Mouse (Mus musculus) spleen, adult 2 months (tissue): ENCODE results near the gene Map4k4. TPM values are rescaled to one million over a fixed set of nuclear protein-coding genes. Genes with fewer than 3 reads are reported as not detected.

Experiments used
- DNase-seq, 2 experiments: peaks; one replicate each; pipeline versions ENCODE4 v3.0.0 to v3.0.0-alpha.2; 2012 to 2021; ENCODE audit warnings: low spot score in 2 of 2, low read depth in 1 of 2
- H3K27ac ChIP-seq: fragments of 200-500 bp; 2 replicates; pipeline ENCODE4 v1.5.1; 2012; ENCODE audit warnings: low read length, inconsistent platforms; ENCODE audit not compliant: insufficient read depth
- H3K27me3 ChIP-seq: fragments of 200-500 bp; 2 replicates; pipeline ENCODE4 v1.6.1; 2012; ENCODE audit warnings: mild to moderate bottlenecking, moderate library complexity, low read length, inconsistent platforms; ENCODE audit not compliant: control insufficient read depth, insufficient read depth
- H3K36me3 ChIP-seq: fragments of 200-500 bp; 2 replicates; pipeline ENCODE4 v1.6.1; 2012; ENCODE audit warnings: mild to moderate bottlenecking, low read length, inconsistent platforms; ENCODE audit not compliant: control insufficient read depth, insufficient read depth
- H3K4me1 ChIP-seq: fragments of 200-500 bp; 2 replicates; pipeline ENCODE4 v1.6.1; 2011; ENCODE audit warnings: inconsistent platforms; ENCODE audit not compliant: control insufficient read depth, insufficient read depth, insufficient read length
- H3K4me3 ChIP-seq: fragments of 200-500 bp; 2 replicates; pipeline ENCODE4 v1.5.1; 2011; ENCODE audit warnings: mild to moderate bottlenecking, inconsistent platforms; ENCODE audit not compliant: insufficient read depth, insufficient read length; ENCODE audit errors: extremely low read depth
- CTCF ChIP-seq: fragments of 200-500 bp; IDR thresholded peaks from 2 replicates; pipeline ENCODE4 v1.5.1; 2011; ENCODE audit warnings: mild to moderate bottlenecking, inconsistent platforms; ENCODE audit not compliant: insufficient read depth, insufficient read length, insufficient replicate concordance; ENCODE audit errors: extremely low read depth
- POLR2A ChIP-seq: fragments of 200-500 bp; IDR thresholded peaks from 2 replicates; pipeline ENCODE4 v1.6.1; 2011; ENCODE audit warnings: low read depth, low read length, inconsistent platforms
- WGBS: fragments of 180-500 bp; shearing (Covaris S2); methylation state at CpG from one replicate; pipeline ENCODE4 v1.1.7; 2018; 5-methylcytosine and 5-hydroxymethylcytosine counted together
- polyA plus RNA-seq: library from polyadenylated mRNA; depleted of rRNA; stranded (reverse); fragments of >200 nt; gene quantifications from 2 replicates; pipeline ENCODE4 v1.2.3, GENCODE M21; 2012

Map4k4 gene
- polyA plus RNA-seq, 1 experiment = 54.3 TPM

DNA sequence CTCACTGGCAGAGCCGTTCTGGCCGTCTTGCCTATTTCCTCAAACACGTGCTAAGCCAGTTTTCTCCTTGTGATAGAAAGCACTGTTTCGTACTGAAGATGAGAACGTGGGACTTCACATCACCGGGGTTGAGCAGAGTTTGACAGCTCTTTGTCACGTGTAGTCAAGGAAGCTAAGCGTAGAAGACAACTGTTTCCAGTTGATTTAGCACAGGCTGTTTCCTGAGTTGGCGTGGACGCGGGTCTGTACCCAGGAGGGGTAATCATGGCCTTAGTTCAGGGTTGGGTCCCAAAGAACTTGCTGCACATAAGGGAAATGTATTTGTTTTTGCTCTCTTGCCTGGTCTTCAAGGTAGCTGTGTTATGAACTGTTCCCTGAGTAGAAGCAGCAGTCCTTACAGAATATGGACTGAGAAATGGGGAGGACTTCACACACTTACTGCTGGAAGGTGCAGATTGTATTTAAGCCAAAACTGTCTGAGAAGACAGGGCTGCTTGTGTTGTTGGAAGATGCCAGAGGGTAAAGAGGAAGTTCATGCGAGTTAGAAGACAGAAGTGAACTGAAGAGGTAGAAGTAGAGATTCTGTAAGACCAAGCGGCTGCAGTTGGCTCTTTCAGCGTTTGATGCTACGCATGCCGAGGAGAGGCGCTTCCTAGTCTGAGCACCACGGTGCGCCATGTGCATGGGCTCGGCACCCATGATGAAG, 78.2 kb downstream of the Map4k4 start:
- H3K4me1 ChIP-seq = peaks cover 3% of the 10 kb centered on the region; the same call in 1 of the 2 replicates
- H3K4me3 ChIP-seq = no peak overlapping the region
- TF ChIP-seq CTCF (no peak), POLR2A (no peak)
- H3K36me3 ChIP-seq = peaks cover 21% of the 10 kb centered on the region
- H3K27ac ChIP-seq = peak overlapping the region; percentile 12; the same call in 1 of the 2 replicates
- no peaks in the 10 kb centered on the region for H3K27me3 ChIP-seq
- DNase-seq = peak in 1 of 2 experiments; percentile 13
- WGBS = 37% methylated on average over 20 of the region's 20 CpGs

DNA sequence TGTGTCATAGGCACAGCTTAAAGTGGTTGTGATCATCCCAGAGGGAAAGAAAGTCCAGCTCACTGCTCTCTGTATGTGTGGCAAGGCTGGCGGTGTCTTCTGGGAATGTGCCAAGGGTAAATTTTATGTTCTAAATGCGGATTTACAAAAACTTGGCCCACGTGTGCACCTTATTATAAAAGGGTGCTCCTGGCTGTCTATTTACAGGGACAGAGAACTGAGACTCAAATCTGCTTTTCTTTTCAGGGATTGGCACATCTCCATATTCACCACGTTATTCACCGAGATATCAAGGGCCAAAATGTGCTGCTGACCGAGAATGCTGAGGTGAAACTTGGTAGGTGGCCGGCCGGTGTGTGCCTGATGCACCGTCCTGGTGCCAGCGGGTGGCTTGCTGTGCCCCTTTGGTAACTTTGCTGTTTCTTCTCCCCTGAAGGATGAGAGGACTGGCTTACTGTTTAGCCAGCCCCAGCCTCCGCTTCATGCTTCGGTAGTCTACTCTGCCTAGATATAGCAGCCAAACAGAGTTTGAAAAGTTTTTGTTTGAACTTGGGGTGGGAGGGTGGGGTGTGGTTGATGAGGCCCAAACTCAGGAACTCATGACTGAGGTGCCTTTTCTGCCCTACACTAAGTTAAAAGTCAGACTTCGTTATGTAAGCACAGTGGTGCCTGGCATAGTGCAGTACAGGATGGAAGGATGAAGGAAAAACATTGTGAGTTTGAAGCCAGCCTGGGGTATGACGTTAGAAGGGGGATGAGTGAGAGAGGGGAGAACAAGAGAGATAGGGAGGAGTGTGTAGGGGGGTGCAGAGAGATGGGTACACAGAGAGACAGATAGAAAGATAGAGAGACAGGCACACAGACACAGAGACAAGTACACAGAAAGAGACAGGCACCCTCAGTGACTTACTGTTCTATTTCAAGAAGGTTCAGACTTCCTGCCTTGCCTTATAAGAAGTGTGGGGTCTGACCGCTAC, 79.9 kb downstream of the Map4k4 start:
- no peak overlapping the region for H3K4me3 ChIP-seq
- TF ChIP-seq POLR2A (no peak), CTCF (no peak)
- peaks cover 19% of the 10 kb centered on the region for H3K36me3 ChIP-seq
- H3K27me3 ChIP-seq = no peaks in the 10 kb centered on the region
- 84% methylated on average over 15 of the region's 15 CpGs for WGBS
- DNase-seq = no peak
- peaks cover 3% of the 10 kb centered on the region; the same call in 1 of the 2 replicates for H3K4me1 ChIP-seq
- H3K27ac ChIP-seq = 0 out of 2 replicates have a peak overlapping the region, but pooled peaks have one; percentile 12

DNA sequence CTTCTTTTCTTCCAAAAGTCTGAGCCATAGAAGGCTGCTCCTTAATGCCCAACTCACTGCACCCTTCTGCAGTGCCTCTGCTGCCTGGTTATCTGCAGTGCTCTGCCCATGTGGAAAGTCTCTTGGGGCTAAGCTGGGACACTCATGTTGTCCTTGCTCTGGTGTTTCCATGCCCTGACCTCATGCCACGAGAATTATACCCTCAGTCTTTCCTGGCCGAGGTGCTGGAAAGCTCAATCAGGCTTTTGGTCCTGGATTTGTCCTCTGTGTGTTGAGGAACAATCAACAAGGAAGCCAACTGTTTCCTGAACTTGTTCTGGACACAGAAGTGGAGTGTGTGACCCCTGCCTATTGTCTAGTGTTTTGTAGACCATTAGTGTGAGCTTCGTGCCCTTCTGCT, 81.3 kb downstream of the Map4k4 start:
- H3K4me3 ChIP-seq = no peak overlapping the region
- no peak overlapping the region for H3K27ac ChIP-seq
- WGBS = 89% methylated on average over 3 of the region's 3 CpGs
- peaks cover 22% of the 10 kb centered on the region for H3K36me3 ChIP-seq
- H3K4me1 ChIP-seq = peaks cover 3% of the 10 kb centered on the region; the same call in 1 of the 2 replicates
- DNase-seq = no peak
- H3K27me3 ChIP-seq = no peaks in the 10 kb centered on the region
- TF ChIP-seq POLR2A (no peak), CTCF (no peak)

DNA sequence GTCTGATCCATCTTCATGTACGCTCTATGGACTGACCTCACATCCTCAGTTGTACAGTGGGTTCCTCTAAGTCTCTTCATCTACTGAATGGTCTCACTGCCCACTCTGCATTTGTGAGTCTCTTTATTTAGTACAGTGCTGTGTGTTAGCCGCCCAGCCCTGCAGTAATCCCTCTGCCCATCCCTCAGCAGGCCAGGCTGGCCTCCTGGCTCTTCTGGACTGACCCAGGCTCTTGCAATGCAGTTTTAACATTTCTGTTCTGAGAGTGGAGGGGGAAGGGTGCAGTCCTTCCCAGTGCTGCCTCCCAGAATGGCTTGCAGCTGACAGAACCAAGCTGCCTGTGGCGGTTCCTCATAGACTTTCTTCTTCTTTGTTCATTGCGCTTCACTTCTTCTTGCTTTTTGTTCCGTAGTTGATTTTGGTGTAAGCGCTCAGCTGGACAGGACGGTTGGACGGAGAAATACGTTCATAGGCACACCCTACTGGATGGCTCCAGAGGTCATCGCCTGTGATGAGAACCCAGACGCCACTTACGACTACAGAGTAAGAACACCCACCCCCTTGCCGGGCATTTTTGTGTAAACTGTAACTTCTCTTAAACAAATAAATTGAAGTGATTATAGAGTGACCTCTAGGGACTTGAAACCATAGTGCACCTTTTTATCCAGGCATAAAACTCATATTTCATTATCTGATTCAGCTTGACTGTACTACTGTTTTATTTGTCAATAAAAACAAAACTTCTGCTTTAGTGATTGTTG, 82.2 kb downstream of the Map4k4 start:
- DNase-seq = no peak
- no peak for TF ChIP-seq CTCF
- TF ChIP-seq POLR2A = no peak
- peaks cover 20% of the 10 kb centered on the region for H3K36me3 ChIP-seq
- H3K27me3 ChIP-seq = no peaks in the 10 kb centered on the region
- no peak overlapping the region for H3K4me3 ChIP-seq
- WGBS = 82% methylated on average over 13 of the region's 13 CpGs
- no peak overlapping the region for H3K27ac ChIP-seq
- H3K4me1 ChIP-seq = peaks cover 3% of the 10 kb centered on the region; the same call in 1 of the 2 replicates

DNA sequence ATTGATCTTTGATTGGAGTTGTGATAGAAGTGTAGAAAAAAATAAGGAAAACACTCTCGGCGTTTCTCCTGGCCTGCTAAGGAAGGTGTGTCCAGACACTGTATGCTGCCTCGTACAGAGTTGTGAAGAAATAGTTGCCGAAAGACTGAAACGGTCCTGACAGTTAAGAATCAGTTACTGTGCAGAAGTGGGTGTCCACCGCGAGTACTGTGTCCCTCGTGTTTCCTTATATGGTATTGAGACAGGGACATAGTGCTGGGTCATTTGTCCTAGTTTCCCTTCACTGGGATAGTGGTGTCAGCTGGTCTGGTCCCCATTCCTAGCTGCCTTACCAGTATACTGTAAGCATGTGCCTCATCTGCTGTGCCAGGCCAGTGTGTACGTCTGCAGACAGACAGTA, 83.6 kb downstream of the Map4k4 start:
- H3K36me3 ChIP-seq = peaks cover 30% of the 10 kb centered on the region
- no peak overlapping the region for H3K27ac ChIP-seq
- TF ChIP-seq CTCF (no peak), POLR2A (no peak)
- no peaks in the 10 kb centered on the region for H3K27me3 ChIP-seq
- H3K4me3 ChIP-seq = no peak overlapping the region
- no peak for DNase-seq
- WGBS = 90% methylated on average over 9 of the region's 9 CpGs
- H3K4me1 ChIP-seq = no peaks in the 10 kb centered on the region

DNA sequence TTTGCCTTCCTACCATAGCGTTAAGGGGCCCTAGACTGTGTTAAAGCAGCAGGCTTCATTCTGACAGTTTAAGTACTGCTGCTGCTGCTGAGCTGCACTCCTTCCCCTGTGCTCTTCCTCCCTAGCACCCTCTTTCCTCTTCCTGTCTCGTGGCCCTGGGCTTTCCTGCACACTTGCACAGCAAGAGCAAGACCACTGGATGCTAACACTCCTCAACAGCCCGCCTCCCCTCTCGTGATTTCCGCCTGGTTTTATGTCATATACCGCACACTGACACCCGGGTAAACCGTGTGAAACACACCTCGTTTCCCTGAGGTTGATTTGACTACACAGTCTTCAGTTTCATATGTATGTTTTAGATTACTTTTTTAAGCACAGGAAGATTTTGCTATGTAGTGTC, 86.1 kb downstream of the Map4k4 start:
- Histone ChIP-seq H3K27me3 (no peaks in the 10 kb centered on the region), H3K4me3 (no peak overlapping the region), H3K36me3 (peaks cover 41% of the 10 kb centered on the region), H3K27ac (no peak overlapping the region), H3K4me1 (no peaks in the 10 kb centered on the region)
- no peak for DNase-seq
- 52% methylated on average over 9 of the region's 9 CpGs for WGBS
- TF ChIP-seq CTCF = no peak
